Mouse (Mus musculus) heart, adult 2 months (tissue): ENCODE results near the gene Ccdc34. TPM values are rescaled to one million over a fixed set of nuclear protein-coding genes. Genes with fewer than 3 reads are reported as not detected.

Experiments used
- DNase-seq, 2 experiments: peaks; one replicate each; pipeline ENCODE4 v3.0.0; 2021
- H3K27ac ChIP-seq: fragments of 200-600 bp; 2 replicates; pipeline ENCODE4 v1.8.1; 2022
- H3K27me3 ChIP-seq: fragments of 200-500 bp; 2 replicates; pipeline ENCODE4 v1.6.1; 2012; ENCODE audit warnings: mild to moderate bottlenecking, low read length, inconsistent platforms, mixed read lengths; ENCODE audit not compliant: control insufficient read depth, insufficient read depth
- H3K36me3 ChIP-seq: fragments of 200-500 bp; 2 replicates; pipeline ENCODE4 v1.6.1; 2012; ENCODE audit warnings: low read length, inconsistent platforms; ENCODE audit not compliant: control insufficient read depth, insufficient read depth
- H3K4me1 ChIP-seq: fragments of 200-500 bp; 2 replicates; pipeline ENCODE4 v1.6.1; 2011; ENCODE audit warnings: low read length; ENCODE audit not compliant: control insufficient read depth, insufficient read depth
- H3K4me3 ChIP-seq: fragments of 200-600 bp; 2 replicates; pipeline ENCODE4 v1.8.1; 2022
- H3K79me2 ChIP-seq: fragments of 200-500 bp; replicated peaks from 2 replicates; pipeline ENCODE4 v1.6.1; 2012; ENCODE audit warnings: mild to moderate bottlenecking, inconsistent platforms, low read length, moderate library complexity, mixed read lengths; ENCODE audit not compliant: control insufficient read depth, insufficient read depth
- H3K9ac ChIP-seq: fragments of 200-500 bp; 2 replicates; pipeline ENCODE4 v1.6.1; 2012; ENCODE audit warnings: low read depth, mild to moderate bottlenecking, control low read depth, inconsistent platforms, low read length, mixed read lengths
- CTCF ChIP-seq: fragments of 200-600 bp; IDR thresholded peaks from 2 replicates; pipeline ENCODE4 v1.8.1; 2022; ENCODE audit warnings: antibody characterized with exemption, mild to moderate bottlenecking, moderate library complexity
- EP300 ChIP-seq: fragments of 200-500 bp; IDR thresholded peaks from 2 replicates; pipeline ENCODE4 v1.6.1; 2011; ENCODE audit warnings: low read depth, low read length, control low read depth; ENCODE audit not compliant: insufficient read depth
- POLR2A ChIP-seq: fragments of 200-500 bp; IDR thresholded peaks from 2 replicates; pipeline ENCODE4 v1.6.1; 2011; ENCODE audit warnings: mild to moderate bottlenecking, low read depth, low read length, control low read depth; ENCODE audit not compliant: insufficient read depth
- WGBS: fragments of 180-500 bp; shearing (Covaris S2); methylation state at CpG from one replicate; pipeline ENCODE4 v1.1.7; 2018; 5-methylcytosine and 5-hydroxymethylcytosine counted together
- intact Hi-C: fragments of 180-260 bp; cut with DNase I; formaldehyde crosslinking; loops from one replicate; pipeline ENCODE4 v1.15.1; 2025
- polyA plus RNA-seq: library from polyadenylated mRNA; depleted of rRNA; stranded (reverse); fragments of >200 nt; gene quantifications from 2 replicates; pipeline ENCODE4 v1.2.3, GENCODE M21; 2012
- total RNA-seq, 2 experiments: library from RNA; stranded (reverse); gene quantifications; 2 replicates each; pipeline ENCODE4 v1.2.3; 2021

The Ccdc34 gene
- total and polyA plus RNA-seq, 3 experiments: 1.8 to 4.6 (median 4.1) TPM

DNA sequence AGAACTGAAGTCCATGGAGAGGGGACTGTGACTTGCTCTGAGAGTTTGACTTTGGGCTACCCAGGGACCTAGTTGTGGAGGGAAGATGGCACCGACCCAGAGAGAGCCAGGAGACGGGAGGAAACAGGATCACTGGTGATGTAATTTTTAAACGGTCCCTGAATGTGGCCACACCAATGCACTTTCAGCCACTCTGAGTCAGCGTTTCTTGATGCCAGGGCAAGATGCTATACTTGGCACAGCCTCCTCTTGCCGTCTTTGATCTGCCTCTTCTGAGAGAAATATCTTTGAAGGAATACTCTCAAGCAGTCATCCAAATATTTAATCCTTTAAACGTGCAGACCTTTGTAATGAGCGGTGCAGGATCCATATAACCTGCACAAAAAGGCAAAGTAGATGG lies 154.8 kb downstream of the Ccdc34 start:
- DNase-seq: no peak
- 56% methylated on average over 7 of the region's 7 CpGs for WGBS
- Histone ChIP-seq H3K79me2 (no peaks in the 10 kb centered on the region), H3K36me3 (no peaks in the 10 kb centered on the region), H3K4me1 (no peaks in the 10 kb centered on the region; the same call in 1 of the 2 replicates), H3K9ac (no peak overlapping the region), H3K4me3 (no peak overlapping the region), H3K27ac (no peak overlapping the region), H3K27me3 (no peaks in the 10 kb centered on the region)
- no peak for TF ChIP-seq EP300
- no peak for TF ChIP-seq CTCF
- no peak for TF ChIP-seq POLR2A
- intact Hi-C loops: no loop called here

- H3K36me3 ChIP-seq: peaks cover 3% of the 10 kb centered on the region; the same call in 1 of the 2 replicates
- DNase-seq: no peak
- H3K9ac ChIP-seq: no peak overlapping the region
- H3K27ac ChIP-seq: no peak overlapping the region
- H3K4me1 ChIP-seq: peaks cover 2% of the 10 kb centered on the region; the same call in 1 of the 2 replicates
- no peaks in the 10 kb centered on the region for H3K79me2 ChIP-seq
- intact Hi-C loops: no loop called here
- no peak overlapping the region for H3K4me3 ChIP-seq
- 61% methylated on average over 7 of the region's 7 CpGs for WGBS
- no peaks in the 10 kb centered on the region for H3K27me3 ChIP-seq
- TF ChIP-seq EP300 (no peak), POLR2A (no peak), CTCF (no peak)
These were observed 156.2 kb downstream of the Ccdc34 start for GRCm38 (mm10) chr2:110173818-110174247.

GRCm38 (mm10) chr2:110176761-110177400 lies 159.3 kb downstream of the Ccdc34 start:
- Histone ChIP-seq H3K9ac (no peak overlapping the region), H3K36me3 (peaks cover 3% of the 10 kb centered on the region; the same call in 1 of the 2 replicates), H3K27ac (no peak overlapping the region), H3K4me3 (no peak overlapping the region), H3K27me3 (no peaks in the 10 kb centered on the region), H3K79me2 (no peaks in the 10 kb centered on the region), H3K4me1 (peaks cover 12% of the 10 kb centered on the region)
- 59% methylated on average over 2 of the region's 2 CpGs for WGBS
- TF ChIP-seq EP300: no peak
- no peak for TF ChIP-seq CTCF
- TF ChIP-seq POLR2A: no peak
- intact Hi-C loops: no loop called here
- no peak for DNase-seq

DNA sequence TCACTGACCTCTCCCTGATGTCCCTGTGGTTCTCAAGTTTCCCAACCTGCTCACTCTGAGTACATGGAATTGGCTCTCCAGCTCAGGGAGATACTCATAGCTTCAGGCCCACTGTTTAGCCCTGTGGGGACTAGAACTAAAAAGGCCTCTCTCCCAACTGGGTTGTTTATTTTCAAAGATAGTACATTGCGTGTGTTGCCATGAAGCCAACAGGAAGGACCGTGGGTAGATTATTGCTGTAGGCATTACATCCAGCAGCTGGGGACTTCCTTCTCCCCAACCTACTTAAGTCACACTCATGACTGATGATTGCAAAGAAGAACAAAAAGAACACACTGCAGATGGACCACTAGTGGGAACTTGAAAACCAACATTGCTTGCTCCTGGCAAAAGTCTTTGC lies 159.8 kb downstream of the Ccdc34 start:
- no peaks in the 10 kb centered on the region for H3K27me3 ChIP-seq
- WGBS: 21% methylated on average over 2 of the region's 2 CpGs

DNA sequence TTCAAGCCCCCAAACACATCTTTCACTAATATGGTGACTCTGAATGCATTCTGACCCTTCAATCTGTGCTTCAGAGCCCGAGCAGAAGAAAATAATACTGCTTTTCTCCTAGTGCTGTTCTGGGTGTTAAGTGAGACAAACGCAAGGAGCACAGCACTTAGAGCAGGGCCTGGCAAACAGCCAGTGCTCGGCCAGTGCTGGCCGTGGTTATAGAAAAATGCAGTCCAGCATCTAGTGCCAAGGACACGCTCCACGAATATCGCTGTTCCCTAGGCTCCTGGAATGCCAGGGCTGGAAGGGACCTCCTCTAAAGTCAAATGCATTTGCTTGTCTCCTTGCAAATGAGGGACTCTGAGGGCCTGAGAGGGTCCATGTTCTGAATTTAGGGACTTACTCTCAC lies 160.3 kb downstream of the Ccdc34 start:
- Histone ChIP-seq H3K4me3 (no peak overlapping the region), H3K27me3 (no peaks in the 10 kb centered on the region), H3K36me3 (peaks cover 6% of the 10 kb centered on the region), H3K4me1 (peaks cover 13% of the 10 kb centered on the region), H3K79me2 (no peaks in the 10 kb centered on the region), H3K9ac (no peak overlapping the region), H3K27ac (peak overlapping the region; percentile 55)
- WGBS: 37% methylated on average over 7 of the region's 7 CpGs
- intact Hi-C loops: no loop called here
- DNase-seq: peak; percentile 58 to 72
- TF ChIP-seq CTCF: no peak
- no peak for TF ChIP-seq POLR2A
- TF ChIP-seq EP300: no peak

More for the DNA sequence above, 159.8 kb downstream of the Ccdc34 start:
- intact Hi-C loops: no loop called here
- Histone ChIP-seq H3K4me3 (no peak overlapping the region), H3K4me1 (peaks cover 13% of the 10 kb centered on the region), H3K79me2 (no peaks in the 10 kb centered on the region), H3K36me3 (peaks cover 3% of the 10 kb centered on the region; the same call in 1 of the 2 replicates), H3K9ac (no peak overlapping the region), H3K27ac (peak overlapping the region; percentile 24; the same call in 1 of the 2 replicates)
- TF ChIP-seq CTCF (no peak), POLR2A (no peak), EP300 (no peak)
- no peak for DNase-seq

- DNase-seq: peak; percentile 51 to 66
- Histone ChIP-seq H3K27ac (no peak overlapping the region), H3K9ac (no peak overlapping the region), H3K36me3 (peaks cover 6% of the 10 kb centered on the region), H3K4me1 (peaks cover 13% of the 10 kb centered on the region), H3K4me3 (no peak overlapping the region), H3K27me3 (no peaks in the 10 kb centered on the region), H3K79me2 (no peaks in the 10 kb centered on the region)
- intact Hi-C loops: no loop called here
- TF ChIP-seq POLR2A (no peak), CTCF (no peak), EP300 (0 out of 2 replicates have a peak, but pooled peaks have one; percentile 28)
- WGBS: 26% methylated on average over 10 of the region's 10 CpGs
These were observed 162.2 kb downstream of the Ccdc34 start for GRCm38 (mm10) chr2:110179669-110180315.
